Mouse (Mus musculus): ENCODE data around the gene Gpc1. TPM values are rescaled to one million over a fixed set of nuclear protein-coding genes. Genes with fewer than 3 reads are reported as not detected.
A peak's percentile ranks its signal among the peaks of the same experiment; 100 is the strongest.

Gene Gpc1
- 66.0 and 69.4 TPM in 2 replicates for total RNA-seq (2021)
- long read RNA-seq, full-length matches to known transcripts: 45 of 69 reads
- long read RNA-seq, partial matches to known transcripts: 21 of 69 reads
- long read RNA-seq, other reads (novel, unspliced or antisense): 3 of 69 reads

DNA sequence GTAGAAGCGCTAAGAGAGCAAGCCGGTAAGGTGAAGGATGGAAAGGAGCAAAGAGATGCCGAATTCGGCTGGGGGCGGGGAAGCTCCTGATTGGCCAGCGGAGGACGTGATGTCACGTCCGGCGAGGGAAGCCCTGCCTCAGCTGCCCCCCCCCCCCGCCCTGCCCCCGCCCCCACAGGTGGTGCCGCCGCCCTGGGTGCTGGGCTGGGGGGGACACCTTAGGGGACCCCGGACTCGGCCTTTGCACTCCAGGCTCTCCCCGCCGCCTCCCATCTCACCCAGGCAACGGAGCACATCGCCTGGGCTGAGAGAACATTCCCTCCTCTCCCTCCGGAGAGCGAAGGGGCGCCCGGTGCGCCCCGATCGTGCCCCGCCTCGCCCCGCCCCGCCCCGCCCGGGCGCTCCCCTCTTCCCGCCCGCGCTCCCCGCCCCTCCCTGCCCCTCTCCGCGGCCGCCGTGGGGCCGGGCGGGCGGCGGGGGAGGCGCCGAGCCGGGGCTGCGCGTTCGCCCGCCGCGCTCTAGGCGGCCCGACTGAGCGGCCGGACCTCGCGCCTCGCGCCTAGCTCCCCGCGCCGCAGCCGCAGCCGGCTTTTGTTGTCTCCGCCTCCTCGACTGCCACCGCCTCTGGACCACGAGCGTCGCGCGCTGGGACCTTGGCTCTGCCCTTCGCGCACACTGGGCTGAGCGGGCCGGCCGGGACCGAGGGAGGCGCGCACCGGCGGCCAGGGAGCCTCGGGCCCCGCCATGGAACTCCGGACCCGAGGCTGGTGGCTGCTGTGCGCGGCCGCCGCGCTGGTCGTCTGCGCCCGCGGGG is at the start of gene Gpc1:
Gene Gpc1, plus strand, starts transcription at position 458 of the 814 bp plus-strand sequence.
- peak; percentile 81 for DNase-seq

DNA sequence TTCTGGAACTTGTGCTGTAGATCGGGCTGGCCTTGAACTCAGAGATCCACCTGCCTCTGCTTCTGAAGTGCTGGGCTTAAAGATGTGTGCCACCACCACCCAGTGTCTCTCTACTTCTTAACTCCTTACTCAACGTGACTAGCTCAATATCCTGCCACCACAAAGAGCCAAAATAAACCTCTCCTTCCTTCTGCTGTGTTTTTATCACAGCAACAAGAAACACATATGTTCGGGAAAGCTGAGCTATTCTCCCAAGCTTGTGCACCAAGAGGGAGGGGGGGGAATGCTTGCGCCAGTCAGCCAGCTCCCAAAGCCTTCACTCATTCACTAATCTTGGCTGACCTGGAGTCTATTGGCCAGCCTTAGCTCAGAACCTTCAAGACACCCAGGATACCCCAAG is 49.6 kb upstream of the Gpc1 start:
- no peak for DNase-seq

DNA sequence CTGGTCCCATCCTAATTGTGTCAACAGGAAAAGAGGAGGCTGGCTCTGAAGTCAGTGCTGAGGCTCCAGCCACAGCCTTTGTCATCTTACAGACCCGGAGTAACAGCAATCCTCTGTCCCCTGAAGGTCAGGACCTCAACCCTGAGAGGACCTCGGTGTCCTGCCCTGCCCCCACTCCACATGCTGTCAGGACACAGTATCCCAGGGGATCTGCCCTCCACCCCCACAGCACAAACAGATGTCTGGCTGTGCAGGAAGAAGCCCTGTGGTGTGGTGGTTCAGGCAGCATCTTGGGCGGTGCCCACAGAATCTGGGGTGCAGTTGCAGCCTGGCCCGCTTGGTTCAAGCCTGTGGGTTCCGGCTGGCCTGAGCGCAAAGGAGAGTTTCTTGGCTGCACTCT is 48.9 kb upstream of the Gpc1 start:
- no peak for DNase-seq

GRCm38 (mm10) chr1:92787221-92787620 is 44.2 kb upstream of the Gpc1 start:
- DNase-seq: no peak

- no peak for DNase-seq
Observed at GRCm38 (mm10) chr1:92788049-92788448, 43.4 kb upstream of the Gpc1 start.

DNA sequence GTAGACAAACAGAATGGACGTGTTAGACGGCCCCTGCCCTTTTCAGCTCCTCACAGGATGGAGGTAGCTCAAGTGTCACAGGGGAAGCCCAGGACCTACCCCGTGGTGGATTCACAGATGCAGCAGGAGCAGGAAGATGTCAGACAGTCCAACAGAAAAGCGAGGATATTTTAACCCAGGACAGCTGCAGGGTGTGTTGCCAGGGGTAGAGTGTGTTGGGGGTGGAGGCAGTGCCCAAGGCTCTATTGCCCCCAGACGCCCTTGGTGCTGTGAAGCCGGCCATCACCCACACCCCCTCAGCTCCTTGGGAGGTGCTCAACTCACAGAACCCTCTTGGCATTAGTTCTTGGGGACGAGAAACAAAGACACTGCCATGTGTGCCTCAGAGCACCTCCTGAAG is 40.8 kb upstream of the Gpc1 start:
- no peak for DNase-seq

- no peak for DNase-seq
Observed at GRCm38 (mm10) chr1:92791070-92791831, 40.2 kb upstream of the Gpc1 start.

GRCm38 (mm10) chr1:92793781-92794180 is 37.7 kb upstream of the Gpc1 start:
- no peak for DNase-seq

GRCm38 (mm10) chr1:92798425-92798824 is 33.0 kb upstream of the Gpc1 start:
- no peak for DNase-seq

- no peak for DNase-seq
Observed at GRCm38 (mm10) chr1:92799653-92800052, 31.8 kb upstream of the Gpc1 start.

- peak; percentile 27 for DNase-seq
Observed at GRCm38 (mm10) chr1:92802362-92802761, 29.1 kb upstream of the Gpc1 start.

DNA sequence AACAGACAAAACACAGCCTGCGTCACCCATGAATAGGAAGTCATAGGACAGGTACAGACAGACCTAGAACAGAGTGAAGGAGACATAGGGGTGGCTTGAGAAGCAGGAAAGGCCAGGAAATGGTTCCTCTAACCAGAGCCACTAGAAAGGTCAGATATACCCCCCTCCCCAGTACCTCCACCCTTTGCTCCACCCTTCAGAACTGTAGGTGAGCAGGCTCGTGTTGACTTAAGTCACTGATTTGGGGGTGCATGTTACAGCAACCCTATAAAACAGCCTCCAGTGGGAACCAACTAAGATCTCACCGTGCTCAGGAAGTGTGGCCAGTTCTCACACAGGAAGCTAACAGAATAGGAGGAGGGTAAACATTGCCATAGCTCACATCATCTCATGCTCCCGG is 28.1 kb upstream of the Gpc1 start:
- DNase-seq: no peak

DNA sequence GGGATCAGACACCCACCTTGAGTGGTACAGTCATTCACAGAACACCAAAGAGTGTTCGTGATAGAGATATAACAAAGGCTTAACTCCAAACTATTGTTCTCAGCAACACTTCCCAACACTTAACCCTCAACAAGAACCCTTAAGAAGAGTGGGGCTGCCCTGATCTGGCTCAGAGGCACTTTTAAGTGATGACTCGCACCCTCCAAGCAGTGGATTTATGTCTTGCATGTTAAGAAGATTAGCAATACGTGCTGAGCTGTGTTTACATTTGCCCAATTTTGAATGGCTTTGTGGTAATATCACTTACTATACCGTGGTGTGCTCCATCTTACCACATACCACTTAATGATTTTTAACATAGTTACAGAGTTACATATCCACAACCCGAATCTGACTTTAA is 26.3 kb upstream of the Gpc1 start:
- DNase-seq: no peak

DNA sequence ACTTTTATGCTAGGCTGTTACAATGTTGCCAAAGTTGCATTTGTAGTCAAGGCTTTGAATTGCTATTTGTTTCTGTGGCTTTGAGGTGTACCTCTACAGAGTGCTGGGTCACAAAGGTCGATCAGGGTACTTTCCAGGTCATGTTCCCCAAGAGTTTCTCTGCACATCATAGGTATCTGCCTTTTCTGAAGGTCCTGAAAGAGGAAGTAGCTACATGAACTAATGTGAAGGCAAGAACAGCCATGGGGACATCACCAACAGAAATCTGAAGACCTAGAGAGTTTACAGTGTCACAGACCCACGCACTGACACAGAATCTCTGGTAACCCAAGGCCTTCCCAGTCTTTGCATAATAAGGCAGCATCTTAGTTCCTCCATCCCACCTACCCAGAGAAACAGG is 25.6 kb upstream of the Gpc1 start:
- no peak for DNase-seq

GRCm38 (mm10) chr1:92806720-92807119 is 24.7 kb upstream of the Gpc1 start:
- DNase-seq: no peak

GRCm38 (mm10) chr1:92809621-92810020 is 21.8 kb upstream of the Gpc1 start:
- no peak for DNase-seq

DNA sequence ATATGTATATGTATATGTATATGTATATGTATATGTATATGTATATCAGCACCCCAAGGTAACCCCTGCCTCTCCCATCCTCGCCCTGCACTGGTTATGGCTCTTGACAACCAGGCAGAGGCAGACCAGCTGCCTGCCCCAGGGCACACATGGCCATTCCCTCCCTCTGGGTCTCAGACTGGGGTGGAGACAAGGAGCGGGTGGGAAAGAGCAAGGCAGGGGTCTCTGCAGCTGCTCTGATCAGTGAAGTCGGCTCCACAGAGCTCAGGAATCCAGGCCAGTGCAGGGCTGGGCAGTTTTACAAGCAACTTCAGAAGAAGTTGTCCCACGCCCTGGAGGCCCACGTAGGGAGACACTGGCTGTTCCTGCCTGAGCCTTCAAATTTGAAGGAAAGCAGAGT is 17.1 kb upstream of the Gpc1 start:
- no peak for DNase-seq

GRCm38 (mm10) chr1:92815100-92815499 is 16.3 kb upstream of the Gpc1 start:
- DNase-seq: no peak

DNA sequence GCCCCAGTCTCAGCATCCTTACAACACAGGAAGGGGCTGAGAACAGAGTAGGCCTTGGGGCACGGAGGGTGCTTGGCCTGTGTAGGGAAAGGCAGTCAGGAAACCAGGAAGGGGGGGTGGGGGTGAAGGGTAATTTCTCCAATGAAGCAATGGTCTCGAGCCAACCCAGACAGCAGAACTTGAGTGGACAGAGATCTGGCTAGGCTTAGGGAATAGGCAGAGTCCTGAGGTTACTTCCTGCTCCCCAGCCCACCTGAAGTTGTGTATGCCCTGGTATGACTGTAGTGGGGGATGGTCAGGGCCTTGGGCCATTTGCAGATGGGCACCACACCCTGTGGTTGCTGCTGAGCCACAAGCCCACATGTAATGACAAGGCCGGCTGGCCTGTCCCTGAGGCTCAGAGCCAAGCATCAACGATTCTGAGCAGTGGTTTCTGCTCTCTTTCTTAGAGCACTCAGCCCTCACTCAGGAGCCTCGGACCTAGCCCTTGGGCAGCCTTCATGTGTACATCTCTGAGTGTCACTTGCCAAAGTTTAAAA is 15.6 kb upstream of the Gpc1 start:
- DNase-seq: no peak

DNA sequence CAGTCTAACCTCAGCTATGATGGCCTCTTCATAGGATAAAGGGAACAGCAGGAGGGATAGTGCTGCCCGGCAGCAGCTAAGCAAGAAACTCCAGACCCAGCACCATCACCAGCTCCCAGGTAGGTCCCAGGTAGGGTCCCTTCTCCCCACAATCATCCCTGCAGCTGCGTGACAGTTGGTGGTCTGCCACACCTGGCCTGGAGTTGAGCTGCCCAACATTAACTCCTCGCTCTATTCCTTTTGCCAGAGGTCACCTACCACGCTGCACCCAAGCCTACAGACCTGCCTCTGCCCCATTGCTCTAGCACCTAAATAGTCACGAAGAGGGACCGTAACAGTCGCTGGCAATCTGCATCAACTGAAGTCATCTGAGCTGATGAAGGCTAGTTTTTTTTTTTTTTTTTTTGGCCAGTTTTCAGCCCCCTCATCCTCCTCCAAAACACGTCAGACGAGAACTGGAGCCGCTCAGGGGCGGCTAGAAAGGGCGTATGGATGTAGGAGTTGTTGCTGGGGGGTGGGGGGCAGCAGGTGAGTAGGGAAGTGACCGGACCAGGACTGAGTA is 738 bp upstream of the Gpc1 start:
- DNase-seq: no peak

GRCm38 (mm10) chr1:92832011-92833010 is 866 bp downstream of the Gpc1 start:
- DNase-seq: peak; percentile 54
